Mouse (Mus musculus): ENCODE data around the gene Stk38l. TPM values are rescaled to one million over a fixed set of nuclear protein-coding genes. Genes with fewer than 3 reads are reported as not detected.

Stk38l gene
- total RNA-seq, 4 experiments from 2014 or later = 23.4 to 29.2 (median 25.6) TPM

Other genes with a start within 250 kb of the Stk38l start
- 10 to 100 TPM; 13.5 to 18.2 (median 17.3) TPM for gene Itpr2, start 222.8 kb upstream of the Stk38l start, total RNA-seq (2022)
- gene Fgfr1op2, start 147.8 kb upstream of the Stk38l start, total RNA-seq (2022) = 10 to 100 TPM; 92.6 to 96.2 (median 94.2) TPM
- gene Ints13, start 147.2 kb upstream of the Stk38l start, total RNA-seq (2022) = 10 to 100 TPM; 29.8 to 44.1 (median 36.3) TPM
- 10 to 100 TPM; 37.8 to 48.1 (median 42.4) TPM for gene Med21, start 82.4 kb upstream of the Stk38l start, total RNA-seq (2022)
- 10 to 100 TPM; 33.8 to 36.0 (median 34.6) TPM for gene Tm7sf3, start 82.2 kb upstream of the Stk38l start, total RNA-seq (2022)
- 1 to 10 TPM; 4.8 to 8.5 (median 5.6) TPM for gene Arntl2, start 71.1 kb downstream of the Stk38l start, total RNA-seq (2022)
- gene Smco2, start 125.1 kb downstream of the Stk38l start, total RNA-seq (2022) = under 1 TPM in 1 of 4 experiments, not detected in 3; 0.73 TPM
- gene Ppfibp1, start 163.5 kb downstream of the Stk38l start, total RNA-seq (2022) = 10 to 100 TPM; 48.2 to 53.8 (median 52.5) TPM
- gene 1700034J05Rik, start 229.4 kb downstream of the Stk38l start, total RNA-seq (2022) = not detected

All from left cerebral cortex, adult 8-10 months (tissue).